Mouse (Mus musculus) olfactory bulb, adult 2 months (tissue): ENCODE results near the gene Syt5. TPM values are rescaled to one million over a fixed set of nuclear protein-coding genes. Genes with fewer than 3 reads are reported as not detected.

Experiments used
- H3K27ac ChIP-seq: fragments of 200-500 bp; 2 replicates; pipeline ENCODE4 v1.5.1; 2012; ENCODE audit warnings: low read depth, low read length; ENCODE audit not compliant: insufficient read depth
- H3K4me1 ChIP-seq: fragments of 200-500 bp; 2 replicates; pipeline ENCODE4 v1.6.1; 2012; ENCODE audit warnings: low read length; ENCODE audit not compliant: control insufficient read depth, insufficient read depth
- H3K4me3 ChIP-seq: fragments of 200-500 bp; 2 replicates; pipeline ENCODE4 v1.5.1; 2012; ENCODE audit warnings: mild to moderate bottlenecking, low read depth, low read length, moderate library complexity; ENCODE audit not compliant: insufficient read depth
- CTCF ChIP-seq: fragments of 200-500 bp; IDR thresholded peaks from 2 replicates; pipeline ENCODE4 v1.5.1; 2012; ENCODE audit warnings: low read depth, mild to moderate bottlenecking, low read length, moderate library complexity; ENCODE audit not compliant: insufficient read depth
- POLR2A ChIP-seq: fragments of 200-500 bp; IDR thresholded peaks from 2 replicates; pipeline ENCODE4 v1.6.1; 2012; ENCODE audit warnings: mild to moderate bottlenecking, low read depth, low read length, moderate library complexity; ENCODE audit not compliant: insufficient read depth
- WGBS: fragments of 180-500 bp; shearing (Covaris S2); methylation state at CpG from one replicate; pipeline ENCODE4 v1.1.7; 2018; 5-methylcytosine and 5-hydroxymethylcytosine counted together
- polyA plus RNA-seq: library from polyadenylated mRNA; stranded (reverse); fragments of >200 nt; gene quantifications from 2 replicates; pipeline ENCODE4 v1.2.4, GENCODE M21; 2012; ENCODE audit warnings: low replicate concordance; ENCODE audit not compliant: missing spikeins, insufficient read depth, insufficient read length

The Syt5 gene
- polyA plus RNA-seq, 1 experiment = not detected

GRCm38 (mm10) chr7:4493991-4494390 lies 53.4 kb downstream of the Syt5 start:
- TF ChIP-seq POLR2A (no peak), CTCF (no peak)
- Histone ChIP-seq H3K27ac (no peak overlapping the region), H3K4me3 (no peak overlapping the region), H3K4me1 (peaks cover 21% of the 10 kb centered on the region)
- 66% methylated on average over 1 of the region's 1 CpGs for WGBS

DNA sequence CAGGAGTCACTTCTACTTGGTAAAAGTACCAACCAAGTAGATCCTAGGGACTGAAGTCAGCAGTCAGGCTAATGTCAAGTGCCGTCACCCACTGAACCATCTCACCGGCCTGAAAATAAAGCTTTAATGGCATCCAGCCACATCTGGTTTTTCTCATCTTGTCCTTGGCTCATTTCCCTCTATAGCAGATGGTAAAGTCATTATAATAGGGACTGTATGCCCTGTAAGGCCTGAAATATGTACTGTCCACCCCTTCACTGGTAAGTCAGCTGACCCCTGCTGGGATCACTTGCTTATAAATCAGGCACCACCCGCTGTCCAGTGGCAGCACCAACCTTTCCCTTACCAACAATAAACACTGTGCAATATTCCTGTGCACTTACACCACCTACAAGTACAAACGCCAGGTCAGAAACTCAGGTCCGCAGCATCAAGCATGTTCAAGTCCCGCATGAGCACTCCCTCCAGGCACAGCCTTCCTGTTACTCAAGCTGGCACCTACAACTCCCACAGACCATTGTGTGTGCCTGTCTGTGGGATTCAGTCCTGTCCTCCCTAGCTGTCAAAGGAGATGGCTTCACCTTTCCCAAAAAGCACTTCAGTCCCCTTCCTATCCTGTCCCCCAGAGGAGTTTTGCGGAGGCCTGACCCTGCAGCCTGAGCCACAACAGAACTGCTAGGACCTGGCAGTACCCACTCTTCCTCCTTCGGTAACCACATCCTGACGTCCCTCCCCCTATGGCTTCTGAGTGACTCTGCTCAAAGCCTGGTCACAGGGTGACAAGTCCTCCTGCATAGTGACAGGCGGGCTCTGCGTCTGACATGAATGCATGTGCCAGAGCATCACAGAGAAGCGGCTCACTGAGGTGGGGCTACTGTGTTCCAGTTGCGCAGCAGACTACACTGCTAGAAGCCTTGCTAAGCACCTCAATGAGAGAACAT lies 54.8 kb downstream of the Syt5 start:
- Histone ChIP-seq H3K4me1 (peaks cover 12% of the 10 kb centered on the region), H3K4me3 (no peak overlapping the region), H3K27ac (no peak overlapping the region)
- TF ChIP-seq CTCF (no peak), POLR2A (no peak)
- WGBS = 79% methylated on average over 13 of the region's 13 CpGs

DNA sequence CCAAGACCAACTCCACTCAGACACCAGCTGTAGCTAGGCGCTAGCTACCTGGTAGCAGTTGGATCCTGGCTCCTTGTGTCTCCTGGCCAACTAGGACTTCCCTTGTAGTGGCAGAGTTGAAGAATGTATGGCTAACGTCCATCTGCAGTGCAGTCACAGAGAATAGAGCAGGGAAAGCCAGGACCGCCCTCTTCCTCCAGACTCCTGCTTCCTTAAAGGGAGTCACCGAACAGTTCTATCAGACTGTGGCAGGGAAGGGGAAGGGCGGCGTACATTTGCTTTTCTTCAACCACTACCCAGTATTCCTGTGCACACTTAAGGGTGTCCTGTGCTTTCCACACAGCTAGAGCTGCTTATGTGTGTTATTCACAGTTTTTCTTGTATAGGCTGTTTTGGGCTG lies 56.0 kb downstream of the Syt5 start:
- TF ChIP-seq CTCF (no peak), POLR2A (no peak)
- Histone ChIP-seq H3K4me3 (no peak overlapping the region), H3K4me1 (peaks cover 7% of the 10 kb centered on the region; the same call in 1 of the 2 replicates), H3K27ac (no peak overlapping the region)
- WGBS = 74% methylated on average over 6 of the region's 6 CpGs

Other genes starting within 250 kb of the Syt5 start
- not detected in 2 replicates for gene Ncr1, start 209.8 kb downstream of the Syt5 start, polyA plus RNA-seq
- not detected in 2 replicates for gene Gp6, start 149.8 kb downstream of the Syt5 start, polyA plus RNA-seq
- gene Rdh13, start 101.9 kb downstream of the Syt5 start, polyA plus RNA-seq = not detected in 2 replicates
- gene Eps8l1, start 86.9 kb downstream of the Syt5 start, polyA plus RNA-seq = not detected in 2 replicates
- gene Ppp1r12c, start 45.9 kb downstream of the Syt5 start, polyA plus RNA-seq = not detected in 2 replicates
- gene Tnnt1, start 31.2 kb downstream of the Syt5 start, polyA plus RNA-seq = not detected in 2 replicates
- not detected in 2 replicates for gene Tnni3, start 23.3 kb downstream of the Syt5 start, polyA plus RNA-seq
- gene Dnaaf3, start 15.1 kb downstream of the Syt5 start, polyA plus RNA-seq = not detected in 2 replicates
- gene Ptprh, start 56.5 kb upstream of the Syt5 start, polyA plus RNA-seq = not detected in 2 replicates
- not detected in 2 replicates for gene Tmem86b, start 83.9 kb upstream of the Syt5 start, polyA plus RNA-seq
- gene Ppp6r1, start 111.5 kb upstream of the Syt5 start, polyA plus RNA-seq = 310 and 891 TPM in 2 replicates
- not detected in 2 replicates for gene Hspbp1, start 137.5 kb upstream of the Syt5 start, polyA plus RNA-seq
- not detected in 2 replicates for gene Brsk1, start 143.1 kb upstream of the Syt5 start, polyA plus RNA-seq
- not detected in 2 replicates for gene Tmem150b, start 177.7 kb upstream of the Syt5 start, polyA plus RNA-seq
- not detected in 2 replicates for gene Kmt5c, start 192.6 kb upstream of the Syt5 start, polyA plus RNA-seq
- not detected in 2 replicates for gene Cox6b2, start 205.6 kb upstream of the Syt5 start, polyA plus RNA-seq
- not detected in 2 replicates for gene Fam71e2, start 223.8 kb upstream of the Syt5 start, polyA plus RNA-seq
- not detected in 2 replicates for gene Il11, start 235.3 kb upstream of the Syt5 start, polyA plus RNA-seq
- gene Tmem190, start 235.4 kb upstream of the Syt5 start, polyA plus RNA-seq = not detected in 2 replicates
- not detected in 2 replicates for gene Tmem238, start 242.1 kb upstream of the Syt5 start, polyA plus RNA-seq
- gene Rpl28, start 245.3 kb upstream of the Syt5 start, polyA plus RNA-seq = not detected in 2 replicates